Mouse (Mus musculus): ENCODE measurements around the gene Teddm1a.

The Teddm1a gene

DNA sequence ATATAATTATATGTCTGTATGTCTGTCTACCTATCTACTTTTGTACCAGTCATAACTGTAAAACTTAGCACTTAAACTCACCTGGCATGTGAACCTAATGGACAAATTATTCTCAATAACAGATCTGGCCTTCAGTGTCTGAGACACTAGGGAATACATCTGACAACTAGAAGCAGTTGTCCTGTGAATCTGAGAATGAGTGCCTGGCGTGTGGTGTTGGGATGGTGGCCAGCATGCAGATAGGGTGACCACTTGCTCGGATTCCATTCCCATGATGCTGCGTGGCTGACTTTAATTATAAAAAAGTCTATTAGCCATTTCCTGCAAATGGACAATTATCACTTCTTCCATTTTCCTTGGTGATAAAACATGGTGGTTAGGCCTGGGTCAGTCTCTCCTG, 14.3 kb downstream of the Teddm1a start:
- no peak for DNase-seq

DNA sequence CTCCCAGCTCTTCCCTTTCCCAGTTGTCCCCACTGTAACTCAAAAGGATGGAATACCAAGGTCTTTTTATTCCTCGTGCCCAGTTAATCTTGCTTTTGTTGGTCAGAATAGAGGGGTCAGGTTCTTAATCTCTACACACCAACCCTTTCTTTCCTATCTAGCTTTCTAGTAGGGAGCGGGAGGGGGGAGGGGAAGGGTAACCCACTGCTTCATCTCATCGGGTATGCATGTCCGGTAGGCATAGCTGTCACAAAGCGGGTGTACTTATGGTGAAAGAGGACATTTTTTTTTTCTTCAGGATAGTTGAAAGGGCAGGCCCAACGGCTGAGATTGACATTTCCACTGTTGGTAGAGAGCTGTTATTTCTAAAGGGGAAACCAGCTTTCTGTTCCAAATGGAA, 16.7 kb downstream of the Teddm1a start:
- DNase-seq: no peak

DNA sequence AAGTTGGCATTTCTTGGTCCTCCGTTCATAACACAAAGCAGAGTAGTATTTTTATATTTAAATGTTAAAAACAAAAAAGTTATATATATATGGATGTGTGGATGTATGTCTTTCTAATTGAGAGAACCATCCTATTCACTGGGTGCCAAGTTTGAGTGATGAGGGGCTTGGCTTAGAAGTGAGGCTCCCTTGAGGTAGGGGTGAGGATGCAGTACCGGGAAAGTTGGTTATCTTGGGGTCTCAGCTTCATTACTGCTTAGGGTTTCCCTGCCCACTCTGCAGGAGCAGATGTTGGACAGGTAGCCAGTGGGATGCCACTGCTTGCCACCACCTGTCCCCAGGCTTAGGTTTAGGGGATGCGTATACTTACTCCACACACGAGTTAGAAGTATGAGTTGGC, 17.2 kb downstream of the Teddm1a start:
- DNase-seq: no peak

DNA sequence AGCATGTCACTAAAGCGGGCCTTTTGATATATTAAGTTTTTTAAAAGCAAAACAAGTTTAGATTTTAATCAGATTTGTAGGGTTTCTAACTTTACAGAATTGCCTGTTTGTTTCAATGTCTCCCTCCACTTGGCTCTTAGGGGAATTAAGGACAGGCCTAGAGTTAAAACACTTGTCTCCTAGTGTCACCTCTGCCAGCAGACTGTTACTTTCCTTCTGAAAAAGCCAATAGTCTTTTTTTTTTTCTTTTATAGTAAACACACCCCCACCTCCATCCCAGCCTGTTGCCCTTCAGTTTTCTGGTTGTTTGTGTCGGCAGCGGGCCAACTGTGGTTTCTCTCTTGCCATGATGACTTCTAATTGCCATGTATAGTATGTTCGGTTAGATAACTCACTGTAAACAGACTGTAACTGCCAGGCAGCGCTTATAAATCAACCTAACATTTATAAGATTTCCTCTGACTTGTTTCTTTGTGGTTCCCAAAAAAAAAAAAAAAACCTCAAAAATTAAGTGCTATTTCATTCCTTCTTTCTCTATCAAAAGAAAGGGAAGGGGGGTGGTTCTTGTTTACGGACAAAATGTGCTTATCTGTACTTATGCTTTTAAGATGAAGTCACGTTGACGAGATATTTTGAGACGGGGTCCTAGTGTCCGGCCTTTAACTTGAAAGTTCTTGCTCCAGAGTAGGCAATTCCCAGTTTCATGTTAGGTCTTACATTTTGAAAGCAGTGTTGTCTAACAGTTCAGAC, 17.8 kb downstream of the Teddm1a start:
- no peak for DNase-seq

DNA sequence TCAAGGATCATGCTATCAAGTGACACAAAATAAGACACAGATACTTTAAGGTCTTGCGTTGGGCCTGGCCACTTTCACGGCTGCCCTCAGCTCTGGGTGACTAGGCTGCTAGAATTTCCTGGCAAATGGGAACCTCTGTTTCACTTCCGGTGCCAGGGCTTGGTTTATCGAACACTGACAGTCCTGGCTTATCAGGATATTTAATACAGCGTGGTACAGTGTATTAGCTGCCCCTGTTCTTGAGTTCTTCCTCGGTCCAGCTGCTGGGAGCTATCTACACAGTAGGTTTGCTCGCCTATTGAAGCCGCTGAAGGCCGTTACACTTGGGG, 18.4 kb downstream of the Teddm1a start:
- no peak for DNase-seq

DNA sequence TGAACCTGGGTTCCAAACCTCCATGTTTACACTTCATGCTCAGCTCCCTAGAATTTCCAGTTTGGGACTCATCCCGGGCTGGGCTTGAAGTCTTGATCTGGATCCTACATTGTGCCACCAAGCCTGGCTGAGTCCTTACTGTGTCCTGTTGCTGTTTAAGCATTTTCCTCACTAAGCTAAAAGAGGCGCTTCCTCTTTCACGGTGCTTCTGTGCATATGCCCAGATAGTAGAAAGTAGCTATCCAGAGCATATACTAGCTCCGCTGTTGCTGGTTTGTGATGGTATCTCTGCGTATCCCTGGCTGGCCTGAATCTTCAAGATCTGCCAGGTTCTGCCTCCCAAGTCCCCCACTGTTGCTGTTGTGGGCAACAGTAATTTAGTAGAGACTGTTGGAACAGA, 18.9 kb downstream of the Teddm1a start:
- DNase-seq: no peak

DNA sequence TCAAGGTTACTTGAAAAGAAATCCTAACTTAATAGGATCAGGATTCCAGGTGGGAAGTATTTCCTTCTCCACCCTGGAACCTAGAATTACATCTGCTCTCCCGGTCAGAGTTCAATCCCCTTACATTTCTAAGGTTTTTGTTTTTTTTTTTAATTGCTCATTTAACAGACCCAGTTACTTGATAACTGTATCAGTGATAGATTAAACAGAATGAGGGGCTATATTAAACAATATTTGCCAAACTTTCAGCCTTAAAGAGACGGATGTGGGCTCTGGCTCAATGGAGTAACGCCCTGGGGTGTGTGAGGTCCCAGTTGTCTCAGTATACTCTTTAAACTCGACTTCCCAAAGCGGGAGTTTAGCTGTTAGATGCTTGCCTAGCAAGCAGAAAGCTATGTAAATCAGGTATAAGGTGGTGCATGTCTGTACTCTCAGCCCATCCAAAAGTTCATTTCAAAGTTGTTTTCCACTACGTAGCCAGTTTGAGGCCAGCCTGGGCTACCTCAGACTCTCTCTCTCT, 19.8 kb downstream of the Teddm1a start:
- DNase-seq: peak; percentile 34

DNA sequence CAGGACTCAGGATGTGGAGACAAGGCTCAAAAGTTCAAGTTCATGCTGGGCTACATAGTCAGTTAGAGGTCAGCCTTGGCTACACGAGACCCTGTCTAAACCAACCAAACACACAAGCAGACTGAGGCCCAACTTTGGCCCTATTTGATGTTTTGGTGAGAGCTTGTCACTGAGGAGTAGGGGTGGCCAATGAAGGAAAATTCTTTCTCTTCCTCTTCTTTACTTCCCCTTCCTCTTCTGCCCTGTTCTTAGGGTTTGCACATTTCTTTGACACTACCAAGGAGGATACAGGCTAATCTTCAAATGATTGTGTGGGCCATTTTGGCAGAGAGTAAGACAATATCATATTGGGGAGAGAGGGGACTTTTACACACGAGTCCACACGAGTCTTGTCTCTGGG, 22.3 kb downstream of the Teddm1a start:
- DNase-seq: no peak

DNA sequence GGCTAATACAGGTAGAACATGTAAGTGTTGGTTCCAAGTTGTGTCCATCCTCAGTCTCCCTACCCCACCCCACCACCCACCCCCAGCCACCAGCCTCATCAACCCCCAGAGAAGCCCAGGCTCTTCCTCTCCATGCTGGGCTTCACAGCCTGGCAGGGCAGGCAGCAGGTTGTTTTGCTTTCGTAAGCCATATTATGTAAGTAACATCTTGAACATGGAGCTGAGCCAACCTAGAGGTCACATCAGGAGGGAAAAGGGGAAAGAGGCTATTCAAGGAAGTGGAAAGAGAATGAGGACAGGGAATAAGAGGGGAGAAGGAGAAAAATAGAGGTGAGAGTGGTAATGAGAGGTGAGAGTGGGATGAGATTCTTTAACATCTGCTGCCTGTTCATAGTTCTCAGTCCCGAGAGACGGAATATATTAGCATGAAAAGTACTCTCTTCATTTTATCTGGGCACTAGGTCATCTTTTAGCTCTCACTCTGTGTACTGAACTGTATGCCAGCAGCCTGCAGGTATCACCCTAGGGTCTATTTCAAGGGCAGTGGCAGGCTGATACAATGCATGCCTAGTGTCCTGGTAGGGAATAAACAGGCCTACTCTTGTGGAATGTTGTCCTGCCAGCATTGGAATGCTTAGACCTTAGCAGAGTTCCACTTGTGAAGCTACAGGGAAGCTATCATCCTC, 27.1 kb downstream of the Teddm1a start:
- peak; percentile 72 for DNase-seq

DNA sequence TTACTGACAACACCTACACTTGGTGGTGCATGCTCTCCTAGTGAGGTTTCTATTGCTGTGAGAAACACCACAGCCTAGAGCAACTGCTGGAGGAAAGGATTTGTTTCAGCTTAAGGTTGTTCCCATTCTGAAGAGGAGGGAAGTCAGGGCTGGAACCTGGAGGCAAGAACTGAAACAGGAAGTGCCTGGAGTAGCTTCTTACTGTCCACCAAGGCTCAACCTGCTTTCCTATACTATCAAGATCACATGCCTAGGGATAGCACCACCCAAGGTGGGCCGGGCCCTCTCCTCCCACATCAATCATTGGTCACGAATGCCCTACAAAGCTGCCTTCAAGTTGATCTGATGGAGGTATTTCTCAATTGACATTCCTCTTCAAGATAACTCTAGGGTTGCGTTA, 30.1 kb downstream of the Teddm1a start:
- DNase-seq: no peak

DNA sequence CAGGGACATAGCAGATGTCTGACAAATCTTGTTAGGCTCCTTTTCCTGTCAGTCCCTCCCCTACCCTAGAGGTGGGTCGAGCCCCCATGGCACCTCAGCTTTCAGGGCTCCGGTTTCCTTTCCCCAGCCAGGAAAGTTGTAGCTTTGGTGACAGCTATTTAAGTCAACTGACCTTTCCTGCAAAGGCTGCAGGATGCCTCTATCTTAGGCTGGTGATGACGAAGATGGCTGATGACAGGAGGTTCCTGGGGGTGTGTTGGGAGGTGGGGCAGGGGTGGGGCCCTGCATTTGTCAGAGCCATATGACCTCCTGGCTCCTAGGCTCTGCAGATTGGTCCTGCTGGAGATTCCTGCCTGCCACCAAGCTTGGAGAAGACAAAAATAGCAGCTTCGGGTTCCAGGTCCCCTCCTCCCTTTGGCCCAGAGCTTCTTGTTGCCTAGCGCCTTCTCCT, 31.1 kb downstream of the Teddm1a start:
- no peak for DNase-seq

DNA sequence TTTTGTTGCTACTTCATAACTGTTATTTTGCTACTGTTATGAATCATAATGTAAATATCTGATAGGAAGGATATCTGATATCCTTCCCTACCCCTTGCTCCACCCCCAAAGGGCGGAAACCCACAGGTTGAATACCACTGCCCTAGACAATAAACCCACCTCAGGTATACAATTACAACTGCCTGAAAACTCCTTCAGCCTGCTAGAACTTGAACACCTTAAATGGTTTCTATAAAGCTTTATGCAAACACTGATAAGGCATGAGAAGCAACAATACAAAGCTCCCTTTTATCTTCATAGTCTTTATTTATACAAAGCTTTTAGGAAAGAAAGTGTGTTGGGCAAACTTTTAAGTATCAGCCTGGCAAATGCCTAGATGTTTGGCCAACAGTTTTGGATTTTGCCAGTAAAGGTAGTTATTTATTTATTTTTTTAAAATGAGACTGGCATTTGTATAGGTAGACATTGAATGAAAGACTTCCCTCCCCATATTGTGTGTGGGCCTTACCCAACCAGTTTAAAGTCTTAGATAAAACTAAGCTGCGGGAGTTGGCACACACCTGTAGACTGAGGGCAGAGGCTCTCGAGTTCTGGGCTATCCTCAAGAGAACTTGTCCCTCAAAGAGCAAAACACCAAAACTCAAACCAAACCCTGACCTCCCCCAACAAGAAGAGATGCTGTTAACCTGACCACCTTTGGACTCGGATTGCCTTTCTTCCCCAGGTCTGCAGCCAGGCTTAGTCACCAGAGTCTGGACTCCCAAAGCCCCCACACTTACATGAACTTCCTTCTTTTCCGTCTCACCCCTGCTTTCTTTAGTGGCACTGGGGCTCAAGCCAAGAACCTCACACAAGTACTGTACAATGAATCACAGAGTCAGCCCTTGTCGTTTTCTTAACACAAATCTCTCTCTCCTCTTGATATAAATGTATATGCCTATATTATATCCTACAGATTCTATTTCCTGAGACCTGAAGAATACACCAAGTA, 33.1 kb downstream of the Teddm1a start:
- no peak for DNase-seq

DNA sequence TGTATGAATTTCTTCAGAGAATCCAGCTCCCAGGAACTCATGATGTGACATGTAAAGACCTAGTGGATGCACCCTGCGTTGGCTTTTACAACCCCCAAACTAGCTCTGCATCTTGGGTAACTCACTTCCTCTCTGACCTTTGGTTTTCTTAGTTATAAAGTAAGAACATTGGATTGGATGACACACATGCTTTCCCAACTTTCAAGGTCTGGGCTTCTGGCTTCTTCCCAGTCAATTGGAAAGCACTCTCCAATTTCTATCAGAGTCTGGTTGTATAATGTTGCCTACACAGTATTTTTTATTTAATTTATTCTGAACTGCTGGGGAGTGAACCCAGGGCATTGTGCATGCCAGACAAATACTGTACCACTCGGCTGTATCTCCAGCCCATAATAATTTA, 38.9 kb downstream of the Teddm1a start:
- DNase-seq: no peak

DNA sequence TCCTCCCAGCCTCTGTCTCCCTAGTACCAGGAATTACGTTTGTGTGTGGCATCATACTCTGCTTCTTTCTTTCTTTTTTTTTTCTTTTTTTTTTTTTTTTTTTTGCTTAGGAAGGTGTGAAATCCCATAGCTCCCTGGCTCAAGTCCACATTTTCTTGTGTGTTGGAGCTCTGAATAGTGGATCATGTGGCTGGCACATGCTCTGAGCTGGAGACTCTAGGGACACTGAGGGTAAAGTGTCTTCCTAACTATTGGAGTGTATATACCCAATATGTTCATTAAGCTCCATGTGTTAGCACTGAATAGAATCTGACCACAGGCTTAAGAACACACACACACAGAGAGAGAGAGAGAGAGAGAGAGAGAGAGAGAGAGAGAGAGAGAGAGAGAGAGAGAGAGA, 42.2 kb downstream of the Teddm1a start:
- DNase-seq: no peak

DNA sequence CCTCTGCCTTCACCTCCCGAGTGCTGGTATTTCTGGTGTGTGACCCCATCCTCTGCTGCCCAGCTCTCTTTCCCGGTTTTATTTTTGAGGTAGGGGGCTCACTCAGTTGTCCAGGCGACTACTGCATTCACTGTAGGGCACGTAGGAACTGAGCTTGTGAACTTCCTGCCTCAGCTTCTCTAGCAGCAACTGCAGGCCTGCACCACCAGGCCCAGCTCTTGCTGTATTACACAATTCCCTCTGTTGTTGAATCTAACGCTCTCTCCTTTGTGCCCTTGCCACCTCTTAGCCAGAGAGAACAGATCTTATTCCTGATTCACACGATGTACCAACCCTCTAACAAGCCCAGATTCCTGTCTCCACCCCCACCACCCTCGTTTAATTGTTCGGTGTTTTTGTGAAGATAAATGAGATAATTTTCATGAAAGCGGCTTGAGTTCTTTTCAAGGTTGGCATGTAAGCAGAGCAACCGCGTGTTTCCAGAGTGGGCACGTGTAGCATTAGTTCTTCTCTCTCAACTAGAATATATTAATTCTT, 44.4 kb downstream of the Teddm1a start:
- DNase-seq: no peak

DNA sequence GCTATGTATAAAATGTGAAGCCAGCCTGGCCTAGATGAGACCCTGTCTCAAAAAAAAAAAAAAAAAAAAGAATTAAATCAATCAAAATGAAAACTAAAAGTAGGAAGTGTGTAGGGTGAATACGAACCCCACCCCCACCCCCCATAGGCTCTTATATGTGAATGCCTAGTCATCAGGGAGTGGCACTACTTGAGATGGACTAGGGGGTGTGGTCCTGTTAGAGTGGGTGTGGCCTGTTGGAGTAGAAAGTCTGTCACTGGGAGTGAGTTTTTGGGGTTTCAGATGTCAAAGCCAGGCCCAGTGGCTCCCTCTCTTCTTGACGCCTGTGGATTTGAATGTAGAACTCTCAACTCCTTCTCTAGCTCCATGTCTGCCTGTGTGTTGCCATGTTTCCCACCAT, 45.5 kb downstream of the Teddm1a start:
- no peak for DNase-seq

DNA sequence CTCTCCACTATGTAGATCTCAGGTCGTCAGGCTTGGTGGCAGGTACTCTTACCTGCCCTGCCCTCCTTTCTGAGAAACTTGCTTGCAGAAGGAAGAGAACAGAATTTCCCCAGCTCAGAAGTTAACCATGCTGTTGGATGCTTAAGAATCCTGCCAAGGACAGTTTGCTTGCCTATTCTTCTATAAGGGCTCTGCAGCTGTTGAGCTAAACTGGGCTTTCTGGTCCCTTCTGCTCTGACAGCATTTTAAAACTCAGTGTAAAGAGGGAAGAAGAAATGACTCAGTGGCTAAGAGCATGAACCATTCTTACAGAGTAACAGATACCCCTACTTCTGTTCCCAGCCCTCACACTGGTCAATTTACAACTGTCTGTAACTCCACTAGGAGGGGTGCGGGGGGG, 49.4 kb downstream of the Teddm1a start:
- no peak for DNase-seq

All from kidney, adult 11 months (tissue).